Mouse (Mus musculus) left cerebral cortex, adult 11 months (tissue): ENCODE measurements at regions not wholly inside any gene's neighbourhood (a gene's known extent, or its start where the extent isn't known, plus 50 kb on each side); places are given as distances from the start of the nearest gene placed in this dataset.

ENCODE experiments used
- DNase-seq: peaks from one replicate; pipeline ENCODE4 v3.0.0; 2022; ENCODE audit warnings: low spot score

DNA sequence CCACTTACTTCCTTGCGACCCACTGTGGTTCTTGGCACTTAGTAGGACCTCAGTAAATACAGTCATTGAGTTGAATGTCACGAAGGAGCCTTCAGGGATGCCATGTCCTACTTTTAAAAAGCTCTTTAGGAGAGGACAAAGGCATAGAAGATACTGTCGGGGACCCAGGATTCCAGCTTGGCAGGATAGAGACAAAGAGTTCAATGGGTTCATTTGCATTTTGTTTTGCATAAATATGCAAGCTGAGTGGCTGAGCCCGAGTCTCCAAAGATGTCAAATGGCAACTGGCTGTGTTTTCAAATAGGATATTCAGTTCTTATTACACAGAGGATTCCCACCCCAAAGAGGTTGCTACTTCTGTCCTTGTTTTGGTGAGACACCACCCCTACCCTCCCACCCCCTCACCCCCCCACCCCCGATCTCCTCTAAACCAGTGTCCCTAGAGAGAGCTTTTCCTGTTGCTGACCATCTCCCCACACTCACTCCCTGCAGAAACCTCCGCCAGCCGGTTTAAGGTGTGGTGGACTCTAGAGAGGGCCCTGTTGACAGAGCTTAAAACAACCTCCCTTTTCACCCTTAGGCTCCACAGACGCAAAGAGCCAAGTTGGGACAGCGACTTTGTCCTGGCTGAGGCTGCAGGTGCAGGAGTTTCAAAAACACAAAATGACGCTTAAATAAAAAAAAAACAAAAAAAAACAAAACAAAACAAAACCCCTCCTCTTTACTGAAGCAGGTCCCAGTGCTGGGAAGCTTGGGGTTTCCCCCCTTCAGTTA, 57.9 kb downstream of the Sox9 start:
- DNase-seq = no peak

DNA sequence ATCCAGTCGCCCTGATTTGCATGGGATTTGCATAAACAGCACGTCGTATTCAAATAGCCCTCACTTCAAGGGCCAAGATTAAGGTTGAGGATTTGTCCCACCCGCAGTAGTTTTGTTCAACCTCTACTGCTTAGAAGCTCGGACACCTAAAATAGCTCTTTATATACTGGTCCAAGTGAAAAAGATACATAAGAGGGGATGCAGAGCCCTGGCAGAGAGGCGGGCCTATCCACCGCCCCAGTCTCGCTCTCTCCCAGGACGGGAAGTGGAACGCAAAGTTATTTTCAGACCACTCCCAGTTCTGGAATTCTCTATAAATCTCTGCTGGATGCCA, 58.4 kb downstream of the Sox9 start:
- no peak for DNase-seq

DNA sequence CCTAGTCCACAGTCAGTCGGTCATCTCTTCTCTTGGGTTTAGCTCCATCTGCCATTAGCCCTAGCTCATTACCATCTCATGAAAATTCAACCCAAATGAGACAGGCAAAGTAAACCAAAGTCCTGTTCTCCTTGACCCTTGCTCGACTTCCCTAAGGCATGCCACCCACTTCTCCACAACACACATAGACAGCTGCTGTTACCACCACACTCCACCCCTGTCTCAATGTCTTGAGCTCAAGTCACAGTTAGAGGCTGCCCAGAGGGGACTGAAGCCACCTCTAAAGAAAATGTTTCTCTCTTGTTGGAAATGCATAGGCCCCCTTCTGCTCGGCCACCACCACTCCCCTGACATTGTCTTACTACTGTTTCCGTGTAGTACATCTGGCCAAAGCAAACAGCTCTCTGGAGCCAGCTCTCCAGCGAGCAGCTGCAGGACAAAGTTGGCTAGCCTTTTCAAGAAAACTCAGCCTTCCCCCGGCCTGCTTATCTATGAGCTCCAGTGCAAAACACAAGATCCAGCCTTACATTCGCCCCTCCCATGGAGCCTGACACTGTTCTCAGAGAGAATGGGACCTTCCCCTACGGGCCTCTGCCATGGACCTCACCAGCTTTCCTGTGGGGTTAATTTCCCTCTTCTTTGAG, 62.4 kb downstream of the Sox9 start:
- no peak for DNase-seq

DNA sequence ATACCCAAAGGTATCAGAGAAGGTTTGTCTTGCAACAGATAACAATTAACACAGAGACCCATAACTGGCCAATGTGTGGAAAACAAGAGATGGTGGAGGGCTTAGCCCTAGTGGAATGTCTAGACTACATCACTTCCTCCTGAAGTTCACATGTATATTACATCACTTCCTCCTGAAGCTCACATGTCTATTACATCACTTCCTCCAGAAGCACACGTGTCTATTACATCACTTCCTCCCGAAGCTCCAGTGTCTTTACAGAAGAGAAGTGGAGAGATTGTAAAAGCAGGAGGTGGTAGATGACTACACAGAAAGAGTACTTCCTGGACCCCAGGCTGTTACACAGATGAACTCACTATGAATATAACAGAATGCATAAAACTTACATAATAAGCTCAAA, 65.1 kb downstream of the Sox9 start:
- no peak for DNase-seq

DNA sequence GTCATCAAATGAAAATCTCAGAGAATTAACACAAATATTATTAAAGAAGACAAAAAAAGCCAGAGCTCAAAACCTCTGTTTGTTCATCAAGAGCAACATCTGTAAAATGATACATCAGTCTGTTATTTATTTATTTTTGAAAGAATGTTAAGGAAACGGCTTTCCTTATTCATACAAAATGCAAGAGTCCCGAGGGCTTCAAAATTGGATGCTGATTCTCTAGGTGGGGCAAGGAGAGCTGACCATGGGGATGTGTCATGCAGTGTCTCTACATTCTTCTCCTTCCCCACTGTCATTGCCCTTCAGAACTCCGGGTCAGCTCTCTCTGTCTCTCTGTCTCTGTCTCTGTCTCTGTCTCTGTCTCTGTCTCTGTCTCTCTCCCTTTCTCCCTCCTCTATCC, 65.8 kb downstream of the Sox9 start:
- DNase-seq = no peak

DNA sequence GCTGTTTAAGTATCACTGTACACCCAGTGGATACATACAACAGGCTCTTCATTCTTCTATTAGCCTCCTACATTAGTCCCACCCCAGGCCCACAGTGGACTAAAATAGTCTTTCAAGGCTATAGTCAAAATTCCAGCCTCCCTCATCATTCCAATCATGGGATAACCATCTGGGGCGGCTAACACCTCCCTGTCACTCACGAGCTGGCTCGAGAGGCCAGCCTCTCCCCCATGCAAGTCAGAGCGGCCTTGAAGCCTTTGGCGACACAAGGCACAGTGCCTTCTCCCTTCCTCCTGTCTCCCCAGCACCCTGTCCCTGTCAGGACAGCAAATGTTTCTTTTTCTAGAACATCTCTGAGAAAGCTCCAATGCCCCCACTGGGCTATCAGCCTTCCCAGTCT, 68.0 kb downstream of the Sox9 start:
- no peak for DNase-seq

DNA sequence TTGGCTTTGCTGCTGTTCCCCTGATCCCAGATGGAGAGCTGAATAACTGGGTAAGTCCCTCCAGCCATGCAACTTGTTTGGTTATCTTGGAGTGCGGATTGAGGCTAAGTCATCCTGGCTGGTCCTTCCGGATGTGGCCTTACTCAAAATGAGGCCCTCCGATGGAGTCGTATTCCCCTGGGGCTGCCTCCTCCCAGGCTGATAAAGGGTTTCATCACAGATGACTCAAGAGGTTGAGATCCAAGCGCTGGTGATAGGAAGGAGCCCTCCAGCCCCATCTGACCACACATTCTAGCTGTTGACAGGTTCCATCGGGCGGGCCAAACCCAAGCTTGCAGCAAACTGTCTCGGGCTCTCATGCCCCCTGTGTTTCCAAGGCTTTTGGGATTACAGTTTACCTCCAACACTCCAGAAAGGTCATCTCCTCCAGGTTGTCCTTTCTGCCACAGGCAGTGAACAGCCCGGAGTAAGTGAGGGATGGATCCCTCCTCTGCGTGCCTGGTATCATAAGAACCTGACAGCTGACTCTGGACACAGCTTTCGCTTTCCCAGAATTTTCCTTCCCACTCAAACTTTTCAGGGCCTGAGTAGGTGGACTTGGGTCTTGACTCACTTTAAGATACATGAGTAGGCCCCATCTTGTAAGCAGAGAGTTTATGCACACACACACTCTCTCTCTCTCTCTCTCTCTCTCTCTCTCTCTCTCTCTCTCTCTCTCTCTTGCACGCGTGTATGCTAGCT, 68.7 kb downstream of the Sox9 start:
- no peak for DNase-seq

DNA sequence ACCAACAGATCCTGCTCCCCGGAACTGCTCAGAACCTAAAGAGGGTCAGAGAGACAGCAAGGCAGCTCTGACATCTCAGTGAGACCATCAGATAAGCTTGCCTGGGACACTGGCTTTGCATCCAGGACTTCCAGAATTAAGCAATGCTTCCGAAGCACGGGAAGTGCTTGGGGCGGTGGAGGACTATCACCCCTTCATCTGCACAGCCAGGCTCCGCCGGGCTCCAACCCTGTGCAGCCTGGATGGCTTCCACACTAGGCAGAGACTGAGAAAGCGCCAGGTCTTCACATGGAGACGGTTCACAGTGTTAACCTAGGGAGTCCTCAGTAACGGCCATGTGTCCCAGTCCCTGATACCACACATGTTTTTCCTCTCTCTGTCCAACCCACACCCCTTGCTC, 69.3 kb downstream of the Sox9 start:
- DNase-seq = no peak

DNA sequence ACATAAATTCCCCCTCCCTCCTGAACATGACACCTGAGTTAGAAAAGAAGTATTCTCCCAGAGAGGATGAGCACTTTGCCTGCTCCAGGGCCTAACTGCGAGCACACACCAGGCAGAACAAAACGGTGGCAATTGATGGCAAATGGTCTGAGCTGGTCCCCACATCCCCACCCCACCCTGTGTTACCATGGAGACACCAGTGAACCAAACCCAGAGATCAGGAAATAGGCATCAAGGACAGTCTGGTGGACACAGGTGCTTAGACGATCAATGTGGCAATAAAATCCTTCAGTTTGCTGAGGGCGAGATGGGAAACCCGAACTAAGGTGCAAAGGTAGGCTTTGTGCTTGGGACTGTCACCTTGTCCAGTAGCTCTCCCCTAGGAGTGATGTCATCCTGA, 74.0 kb downstream of the Sox9 start:
- no peak for DNase-seq

DNA sequence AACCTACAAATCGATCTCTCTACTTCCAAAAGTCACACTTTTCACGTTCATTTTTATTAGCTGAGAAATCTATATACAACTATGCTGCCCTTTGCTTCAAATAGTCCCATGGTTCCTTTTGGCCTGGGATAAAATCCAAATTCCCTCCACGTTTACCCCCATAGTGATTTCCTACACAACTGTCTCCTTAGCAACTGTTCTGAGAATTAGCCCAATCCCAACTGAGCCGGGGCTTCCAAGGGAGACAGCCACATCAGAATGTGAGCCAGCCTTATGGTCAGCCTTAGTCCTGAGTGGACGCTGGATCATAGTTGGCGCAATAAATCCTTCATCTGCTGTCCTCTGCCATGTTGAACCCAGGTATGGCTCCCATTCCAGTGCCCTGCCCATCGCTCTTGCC, 77.3 kb downstream of the Sox9 start:
- no peak for DNase-seq

DNA sequence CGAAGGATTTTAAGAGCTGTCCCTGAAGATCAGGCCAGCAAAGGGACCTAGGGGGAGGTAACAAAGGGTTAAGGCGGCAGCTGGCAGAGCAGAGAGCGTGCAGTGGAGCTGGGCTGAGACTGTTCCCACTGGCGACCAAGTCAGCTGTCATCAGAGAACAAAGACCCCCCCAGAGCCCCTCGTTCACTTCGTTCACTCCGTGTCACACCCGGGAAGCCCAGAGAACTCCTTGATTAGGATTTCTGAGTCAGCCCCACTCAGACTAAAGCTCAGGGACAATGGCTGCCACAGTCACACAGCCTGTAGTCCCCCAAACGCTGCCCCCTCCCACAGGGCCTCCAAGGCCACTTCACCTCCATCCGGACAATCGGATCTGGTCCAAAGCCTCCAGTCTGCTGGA, 78.8 kb downstream of the Sox9 start:
- DNase-seq = no peak

DNA sequence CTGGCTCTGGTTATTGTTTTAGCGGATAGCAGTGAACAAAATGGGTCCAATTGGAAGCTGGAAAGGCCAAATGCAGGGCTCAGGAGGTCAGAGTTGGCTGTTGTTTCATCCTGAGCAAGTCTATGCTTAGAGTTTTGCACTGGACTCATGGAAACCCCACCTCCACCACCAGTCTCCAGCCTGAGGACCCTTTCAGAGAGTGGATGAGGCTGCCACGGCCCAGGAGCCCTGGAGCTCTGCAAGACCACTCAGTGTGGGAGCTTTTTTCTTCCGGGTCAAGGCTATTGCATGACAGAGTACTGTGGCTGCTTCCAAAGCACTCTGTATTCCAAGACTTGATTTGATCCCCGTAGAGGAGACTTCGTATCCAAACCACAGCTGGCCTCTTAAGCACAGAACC, 79.2 kb downstream of the Sox9 start:
- no peak for DNase-seq

DNA sequence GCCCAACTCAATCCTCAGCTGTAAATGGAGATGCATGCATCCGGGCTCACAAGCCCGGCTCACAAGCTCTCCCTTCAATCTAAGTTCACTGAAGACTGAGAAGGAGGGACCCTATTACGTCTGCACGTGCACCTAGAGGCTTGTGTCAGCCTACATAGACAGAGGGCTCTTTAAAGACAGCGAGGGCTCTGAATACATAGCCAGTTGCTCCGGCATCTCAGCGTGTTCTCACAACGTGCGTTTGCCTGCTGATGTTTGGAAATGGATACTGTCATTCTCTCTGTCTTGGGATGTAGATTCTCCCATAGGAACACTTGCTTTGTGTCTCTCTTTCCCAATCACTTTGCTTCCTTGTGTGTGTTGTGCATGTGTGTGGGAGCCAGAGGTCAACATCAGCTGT, 83.8 kb downstream of the Sox9 start:
- no peak for DNase-seq

DNA sequence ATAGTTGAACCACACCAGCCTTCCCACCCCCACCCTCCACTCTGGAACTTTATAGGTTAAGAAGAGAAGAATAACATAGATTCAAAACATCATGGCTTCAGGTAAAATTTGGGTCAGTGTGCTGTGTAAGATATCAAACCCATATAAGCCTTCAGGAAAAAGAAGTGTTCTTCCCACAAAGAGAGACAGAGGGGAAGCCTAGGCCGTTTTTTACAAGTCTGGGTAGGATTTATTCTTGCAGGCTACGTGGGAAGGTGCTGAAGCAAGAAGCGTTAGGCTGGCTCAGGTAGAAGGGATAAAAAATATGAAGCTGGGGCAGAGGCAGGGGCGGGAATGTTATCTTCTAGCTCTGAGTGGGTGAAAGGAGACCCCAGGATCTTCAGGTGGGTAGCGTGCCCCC, 87.5 kb downstream of the Sox9 start:
- DNase-seq = no peak

DNA sequence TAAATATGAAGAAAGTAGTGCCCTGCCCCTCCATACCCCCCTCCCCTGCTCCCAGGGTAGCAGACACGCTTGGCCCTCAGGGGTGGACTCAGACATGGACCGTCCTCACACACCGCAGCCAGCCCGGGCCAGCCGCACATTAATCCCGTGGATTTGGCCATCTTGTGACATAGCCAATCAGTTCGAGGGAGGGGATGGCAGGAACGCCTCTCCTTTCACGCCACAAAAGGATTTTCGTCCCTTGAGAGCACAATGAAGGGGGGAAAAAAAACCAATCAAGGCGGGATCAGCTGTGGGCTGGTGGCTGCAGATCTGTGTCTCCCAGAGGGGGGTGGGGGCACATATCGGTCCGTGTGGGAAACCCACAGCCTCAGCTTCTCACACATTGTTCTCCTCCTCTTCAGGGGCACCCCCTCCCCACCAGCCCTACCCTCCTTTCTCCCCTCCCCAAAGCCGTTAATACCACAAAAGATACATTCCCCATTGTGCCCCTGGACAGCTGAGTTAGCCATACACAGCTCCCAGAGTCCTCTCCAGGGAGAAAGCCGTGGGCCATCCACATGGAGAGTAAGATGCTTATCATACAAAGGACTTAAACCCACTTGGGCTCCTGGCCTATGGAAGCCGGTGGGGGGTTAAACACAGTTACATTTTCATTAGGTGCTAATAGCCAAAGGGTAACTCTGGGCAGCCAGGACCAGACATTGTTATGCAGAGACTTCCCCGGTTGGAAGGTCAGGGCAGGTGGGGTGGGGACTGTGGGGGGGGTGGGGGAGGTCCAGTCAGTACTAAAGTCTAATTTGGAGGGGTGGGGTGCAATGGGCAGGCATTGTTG, 88.4 kb downstream of the Sox9 start:
- DNase-seq = no peak

DNA sequence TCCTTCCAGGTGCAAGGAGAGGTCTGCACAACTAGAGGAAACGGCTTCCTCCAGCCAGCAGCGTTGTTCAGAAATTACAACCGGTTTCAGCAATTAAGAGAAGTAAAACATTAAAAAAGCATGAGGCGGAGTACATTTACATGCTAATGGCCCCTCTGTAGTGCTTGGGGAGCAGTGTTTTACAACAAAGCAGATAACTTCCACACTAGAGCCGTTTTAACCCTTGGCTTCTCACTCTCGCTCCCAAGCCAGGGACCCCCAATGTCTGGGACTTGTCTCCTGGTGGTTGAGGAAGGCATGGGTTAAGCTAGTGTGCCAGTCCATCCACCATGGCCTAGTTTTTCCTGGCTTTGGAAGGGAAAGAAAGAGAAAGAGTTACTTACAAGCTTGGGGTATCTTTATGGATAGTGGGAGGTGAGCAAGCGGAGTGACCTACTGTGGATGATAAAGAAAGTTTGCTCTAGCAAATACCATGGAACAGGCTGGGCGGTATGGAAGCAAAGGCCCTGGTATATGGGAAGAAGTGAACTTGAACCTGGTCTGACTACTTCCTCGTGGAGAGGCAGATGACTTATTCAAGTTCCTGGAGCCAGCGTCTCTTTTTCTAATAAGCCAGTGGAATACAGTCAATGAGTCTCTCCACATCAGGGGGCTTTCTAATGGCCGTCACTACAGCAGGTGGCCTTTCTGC, 90.8 kb downstream of the Sox9 start:
- DNase-seq = no peak

DNA sequence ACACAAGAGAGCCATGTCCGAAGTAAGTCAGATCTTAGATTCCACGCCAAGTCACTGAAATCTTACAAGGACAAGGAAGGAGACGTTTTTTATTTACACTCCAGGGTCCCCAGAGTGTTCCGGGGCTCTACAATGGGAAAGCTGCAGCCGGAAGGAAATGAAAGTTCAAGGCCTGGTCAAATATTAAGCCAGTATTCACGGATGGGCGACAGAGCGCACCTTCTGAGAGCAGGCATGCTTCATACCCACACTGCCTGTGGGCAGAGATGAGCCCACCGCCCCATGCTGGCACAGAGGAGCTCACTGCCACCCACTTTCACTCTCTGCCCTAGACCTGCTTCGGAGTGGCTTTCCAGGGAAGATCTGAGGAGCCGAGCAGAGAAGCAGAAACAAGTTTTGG, 92.2 kb downstream of the Sox9 start:
- DNase-seq = no peak

DNA sequence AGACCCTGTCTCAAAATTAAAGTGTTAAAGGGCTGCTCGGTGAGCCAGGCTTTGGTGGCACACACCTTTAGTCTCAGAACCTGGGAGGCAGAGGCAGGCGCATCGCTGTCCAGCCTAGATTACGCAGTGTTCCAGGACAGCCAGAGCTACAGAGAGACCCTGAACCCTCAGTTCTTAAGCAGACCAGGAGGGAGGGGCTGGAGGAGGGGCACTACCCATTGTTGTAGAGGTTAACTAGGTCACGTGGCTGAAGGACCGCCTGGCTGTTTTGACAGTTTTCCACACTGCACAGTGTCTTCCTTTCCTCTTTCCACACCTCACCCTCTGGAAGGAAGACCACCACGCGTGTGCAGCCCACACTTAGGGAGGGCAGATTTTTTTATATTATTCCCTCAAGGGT, 94.2 kb downstream of the Sox9 start:
- no peak for DNase-seq

DNA sequence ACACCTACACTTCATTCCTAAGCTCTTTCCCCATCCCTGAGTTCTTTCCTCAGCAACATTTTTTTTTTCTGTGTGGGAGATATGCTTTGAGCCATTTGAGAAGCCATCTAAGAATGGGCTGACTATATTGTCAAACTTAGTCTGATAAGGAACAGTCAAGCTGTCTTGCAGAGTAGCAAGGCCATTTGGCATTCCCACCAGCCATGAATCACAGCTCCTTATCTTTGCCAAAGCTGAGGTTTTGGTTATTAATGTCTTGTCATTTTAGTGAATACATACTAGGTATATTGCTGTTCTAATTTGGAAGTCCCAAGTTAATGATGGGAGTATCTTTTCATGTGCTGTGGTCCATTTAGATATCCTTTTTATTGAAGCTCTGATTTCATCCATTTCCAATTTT, 96.4 kb downstream of the Sox9 start:
- no peak for DNase-seq

DNA sequence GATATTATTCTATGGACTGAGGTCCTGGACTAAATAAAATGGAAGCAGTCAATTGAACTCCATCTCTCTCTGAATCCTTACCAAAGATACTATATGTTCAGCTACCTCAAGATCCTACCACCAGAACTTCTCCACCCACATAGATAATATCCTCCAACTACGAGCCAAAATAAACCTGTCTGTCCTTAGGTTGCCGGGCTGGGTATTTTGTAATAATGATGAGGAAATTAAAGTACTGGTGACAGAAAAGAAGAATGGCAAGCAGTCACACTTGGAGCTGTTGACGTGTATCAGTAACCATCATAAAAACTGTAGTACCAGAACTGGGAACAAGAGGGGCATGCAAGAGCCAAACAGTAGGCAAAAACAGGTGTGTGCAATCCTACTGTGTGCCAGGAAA, 98.7 kb downstream of the Sox9 start:
- no peak for DNase-seq

DNA sequence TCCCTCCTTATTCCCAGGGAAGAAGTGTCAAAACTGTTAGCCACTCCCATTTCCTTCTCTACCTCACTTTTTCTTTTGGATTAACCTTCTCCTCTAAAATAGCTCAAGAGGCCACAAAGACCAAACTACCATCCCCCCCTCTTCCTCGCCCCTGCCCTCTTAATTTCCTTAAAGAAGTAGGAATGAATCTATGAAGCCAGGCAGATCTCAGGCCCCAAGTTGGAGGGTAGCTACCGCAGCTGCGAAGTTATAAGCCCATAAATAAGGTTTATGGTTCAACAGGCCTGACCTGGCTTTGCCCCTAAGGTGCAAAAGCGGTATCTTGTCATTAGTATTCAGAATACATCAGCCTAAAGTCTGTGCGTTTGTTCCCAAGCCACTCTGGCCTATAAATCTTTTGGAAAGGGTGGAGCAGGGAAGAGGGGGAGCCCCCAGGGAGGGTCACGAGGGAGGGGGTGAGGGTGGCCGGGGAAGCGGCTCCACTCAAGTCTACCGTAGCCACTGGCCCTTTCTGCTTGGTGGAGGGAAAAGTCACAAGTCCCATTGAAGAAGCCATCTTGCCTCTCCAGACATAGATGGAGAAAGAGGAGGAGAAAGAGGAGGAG, 103.4 kb downstream of the Sox9 start:
- no peak for DNase-seq

DNA sequence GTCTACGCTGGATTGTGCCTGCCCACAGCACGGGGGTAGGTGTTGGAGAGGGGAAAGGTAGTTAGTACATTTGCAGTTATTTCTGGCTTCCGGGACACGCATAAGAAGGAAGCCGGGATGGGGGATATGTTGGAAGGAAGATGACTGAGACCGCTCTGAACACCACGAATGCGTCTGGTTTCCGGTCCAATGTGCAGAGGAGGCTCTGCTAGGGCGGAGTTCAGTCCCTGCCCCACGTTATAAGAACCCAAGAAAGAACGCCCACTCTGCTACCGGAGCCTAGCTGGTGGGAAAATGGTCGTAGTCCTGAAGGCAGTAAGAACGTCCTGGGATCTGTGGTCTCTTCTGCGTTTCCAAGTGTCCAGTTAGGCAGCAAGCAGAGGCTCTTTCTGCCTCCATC, 104.1 kb downstream of the Sox9 start:
- no peak for DNase-seq
